Mouse (Mus musculus): ENCODE results near the gene Hadh. TPM values are rescaled to one million over a fixed set of nuclear protein-coding genes. Genes with fewer than 3 reads are reported as not detected.

The Hadh gene
- polyA plus RNA-seq (2015; fragmentation: Nextera tagmentation; extraction: Ambion mirVana) = 205 and 209 TPM in 2 replicates

DNA sequence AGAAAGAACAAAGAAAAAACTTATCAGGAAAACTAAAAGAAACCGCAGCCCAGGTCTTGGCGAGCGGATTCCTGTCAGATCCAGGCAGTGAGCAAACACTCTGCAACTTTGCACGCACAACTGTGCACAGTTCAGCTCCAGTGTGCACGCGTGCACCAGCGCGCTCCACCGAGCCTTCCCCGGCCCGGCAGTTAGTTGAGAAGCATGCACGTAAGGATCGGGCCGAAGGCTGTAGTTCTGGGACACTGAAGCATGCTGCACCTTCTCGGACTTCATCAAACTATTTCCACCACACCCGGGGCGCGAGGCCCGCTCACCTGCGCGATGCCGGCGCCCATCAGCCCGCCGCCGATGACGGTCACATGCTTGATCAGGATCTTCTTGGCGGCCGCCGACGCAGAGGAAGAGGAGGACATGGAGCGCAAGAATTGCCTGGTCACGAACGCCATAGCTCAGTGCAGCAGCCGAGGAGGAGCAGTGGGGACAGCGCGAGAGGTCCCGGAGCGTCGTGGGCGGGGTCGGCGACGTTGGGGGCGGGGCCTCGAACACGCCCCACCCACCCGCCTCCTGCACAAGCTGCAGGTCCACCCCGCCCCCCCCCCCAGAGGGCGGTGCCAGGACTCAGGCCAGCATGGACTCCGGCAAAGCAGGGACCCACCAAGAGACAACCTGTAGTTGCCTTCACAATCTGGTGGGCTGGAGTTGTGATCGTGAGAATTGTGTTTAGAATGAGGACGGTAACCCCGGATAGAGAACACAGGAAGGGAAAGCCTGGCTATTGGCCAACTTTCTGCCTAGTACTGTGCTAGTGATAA, at the start of gene Hadh:
Gene Hadh (minus strand): TSS at position 543 of the 815 bp plus-strand sequence.

DNA sequence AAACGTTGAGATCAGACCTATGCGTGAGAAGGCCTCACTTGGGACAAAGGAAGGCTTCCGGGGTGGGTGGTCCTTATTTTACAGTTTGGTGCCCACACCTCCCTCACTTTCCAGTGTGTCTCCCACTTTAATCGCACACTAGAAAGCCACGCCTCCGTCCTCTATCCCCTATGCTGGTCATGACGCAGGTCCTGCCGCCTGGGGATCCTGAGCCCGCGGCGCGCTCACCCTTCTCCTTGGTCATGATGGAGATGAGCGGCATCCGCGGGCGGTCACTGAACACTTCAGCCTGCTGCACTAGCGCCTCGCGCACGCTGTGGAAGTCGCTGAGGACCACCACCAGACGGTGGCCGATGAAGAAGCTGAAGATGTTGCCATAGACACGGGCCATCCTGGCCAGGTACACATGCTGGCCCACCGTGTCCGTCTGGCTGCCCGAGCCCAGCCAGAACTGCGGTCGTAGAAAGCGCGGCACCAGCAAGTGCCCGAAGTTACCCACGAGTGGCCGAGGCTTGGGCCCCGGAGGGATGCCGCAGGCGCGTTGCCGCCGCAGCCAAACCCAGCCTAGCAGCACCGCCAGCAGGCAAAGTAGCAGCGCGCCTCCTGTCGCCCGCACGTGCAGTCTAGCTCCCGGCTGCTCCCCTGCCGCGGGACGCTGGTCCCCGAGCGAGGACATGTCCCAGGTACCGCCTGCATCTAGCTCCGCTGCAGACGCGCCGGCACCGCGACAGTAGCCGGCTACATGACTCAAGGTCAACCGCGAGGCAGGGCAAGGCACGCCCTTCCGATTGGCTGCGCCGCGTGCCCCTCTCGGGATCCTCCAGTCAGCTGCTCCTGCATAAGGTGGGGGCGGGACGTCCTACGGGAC, 30.8 kb upstream of the Hadh start, which contains the start of gene Cyp2u1:
Gene Cyp2u1 (minus strand): TSS at position 776 of the 868 bp plus-strand sequence.

Other genes starting within 250 kb of the Hadh start
- 1.7 and 2.6 TPM in 2 replicates for gene Lef1, start 161.6 kb downstream of the Hadh start, polyA plus RNA-seq (2015; fragmentation: Nextera tagmentation; extraction: Ambion mirVana)
- 1.7 and 2.5 TPM in 2 replicates for gene Cyp2u1, start 31.1 kb upstream of the Hadh start, polyA plus RNA-seq (2015; fragmentation: Nextera tagmentation; extraction: Ambion mirVana)
- 1.4 and 4.0 TPM in 2 replicates for gene Sgms2, start 219.3 kb upstream of the Hadh start, polyA plus RNA-seq (2015; fragmentation: Nextera tagmentation; extraction: Ambion mirVana)

Data from skeletal muscle tissue, postnatal 0 days (tissue).